Mouse (Mus musculus): Measurements from ENCODE around the gene Tspan1.
A peak's percentile ranks its signal among the peaks of the same experiment; 100 is the strongest.

The Tspan1 gene

GRCm38 (mm10) chr4:116167404-116167803 lies at the start of gene Tspan1:
TSS of gene Tspan1 (minus strand) at chr4:116167601.
- DNase-seq = peak; percentile 79

GRCm38 (mm10) chr4:116217046-116217445 lies 49.6 kb upstream of the Tspan1 start:
- peak; percentile 16 for DNase-seq

- no peak for DNase-seq
Measured at GRCm38 (mm10) chr4:116215895-116216605, 48.6 kb upstream of the Tspan1 start.

- DNase-seq = no peak
Measured at GRCm38 (mm10) chr4:116208891-116209290, 41.5 kb upstream of the Tspan1 start.

- DNase-seq = no peak
Measured at GRCm38 (mm10) chr4:116206531-116206930, 39.1 kb upstream of the Tspan1 start.

GRCm38 (mm10) chr4:116204422-116204821 lies 37.0 kb upstream of the Tspan1 start:
- DNase-seq = no peak

- DNase-seq = no peak
Measured at GRCm38 (mm10) chr4:116198422-116198821, 31.0 kb upstream of the Tspan1 start.

- DNase-seq = no peak
Measured at GRCm38 (mm10) chr4:116193583-116194383, 26.4 kb upstream of the Tspan1 start.

GRCm38 (mm10) chr4:116192286-116192835 lies 25.0 kb upstream of the Tspan1 start:
- DNase-seq = peak; percentile 36

GRCm38 (mm10) chr4:116185083-116185482 lies 17.7 kb upstream of the Tspan1 start:
- DNase-seq = no peak

GRCm38 (mm10) chr4:116182745-116183144 lies 15.3 kb upstream of the Tspan1 start:
- DNase-seq = peak; percentile 66

- no peak for DNase-seq
Measured at GRCm38 (mm10) chr4:116182079-116182478, 14.7 kb upstream of the Tspan1 start.

GRCm38 (mm10) chr4:116177140-116177539 lies 9.7 kb upstream of the Tspan1 start:
- peak; percentile 91 for DNase-seq

GRCm38 (mm10) chr4:116176543-116176988 lies 9.2 kb upstream of the Tspan1 start:
- peak; percentile 92 for DNase-seq

- peak; percentile 37 for DNase-seq
Measured at GRCm38 (mm10) chr4:116175711-116176542, 8.5 kb upstream of the Tspan1 start.

- DNase-seq = no peak
Measured at GRCm38 (mm10) chr4:116175136-116175535, 7.7 kb upstream of the Tspan1 start.

GRCm38 (mm10) chr4:116174466-116175116 lies 7.2 kb upstream of the Tspan1 start:
- peak; percentile 73 for DNase-seq

- DNase-seq = no peak
Measured at GRCm38 (mm10) chr4:116173752-116174151, 6.4 kb upstream of the Tspan1 start.

GRCm38 (mm10) chr4:116173072-116173471 lies 5.7 kb upstream of the Tspan1 start, which contains the start of the genes 1700042G07Rik and Gm49337:
TSS of gene 1700042G07Rik (plus strand) at chr4:116173372.
TSS of gene Gm49337 (plus strand) at chr4:116173384.
- no peak for DNase-seq

GRCm38 (mm10) chr4:116169353-116169672 lies 1.9 kb upstream of the Tspan1 start:
- DNase-seq = no peak

GRCm38 (mm10) chr4:116168617-116169352 lies 1.4 kb upstream of the Tspan1 start:
- DNase-seq = peak; percentile 90

Measured in lung, postnatal 10 days (tissue).